Mouse (Mus musculus) spleen, adult 2 months (tissue): ENCODE measurements around the gene Kif1c.

Experiments
- CTCF ChIP-seq: fragments of 200-500 bp; IDR thresholded peaks from 2 replicates; pipeline ENCODE4 v1.5.1; 2011; ENCODE audit warnings: mild to moderate bottlenecking, inconsistent platforms; ENCODE audit not compliant: insufficient read depth, insufficient read length, insufficient replicate concordance; ENCODE audit errors: extremely low read depth
- POLR2A ChIP-seq: fragments of 200-500 bp; IDR thresholded peaks from 2 replicates; pipeline ENCODE4 v1.6.1; 2011; ENCODE audit warnings: low read depth, low read length, inconsistent platforms

GRCm38 (mm10) chr11:70669582-70670345 is 30.6 kb upstream of the Kif1c start:
- TF ChIP-seq POLR2A (0 out of 2 replicates have a peak, but pooled peaks have one; percentile 12), CTCF (peak; percentile 55)
